Mouse (Mus musculus) induced T-regulatory cell, adult 2 months (primary cell): ENCODE data around the gene Akap2.
A peak's percentile ranks its signal among the peaks of the same experiment; 100 is the strongest.

Experiments used
- DNase-seq: peaks from one replicate; pipeline ENCODE4 v3.0.0-alpha.2; 2012; ENCODE audit warnings: low read depth

Akap2 gene

GRCm38 (mm10) chr4:57797548-57798285, 80.3 kb downstream of the Akap2 start:
- DNase-seq: no peak

DNA sequence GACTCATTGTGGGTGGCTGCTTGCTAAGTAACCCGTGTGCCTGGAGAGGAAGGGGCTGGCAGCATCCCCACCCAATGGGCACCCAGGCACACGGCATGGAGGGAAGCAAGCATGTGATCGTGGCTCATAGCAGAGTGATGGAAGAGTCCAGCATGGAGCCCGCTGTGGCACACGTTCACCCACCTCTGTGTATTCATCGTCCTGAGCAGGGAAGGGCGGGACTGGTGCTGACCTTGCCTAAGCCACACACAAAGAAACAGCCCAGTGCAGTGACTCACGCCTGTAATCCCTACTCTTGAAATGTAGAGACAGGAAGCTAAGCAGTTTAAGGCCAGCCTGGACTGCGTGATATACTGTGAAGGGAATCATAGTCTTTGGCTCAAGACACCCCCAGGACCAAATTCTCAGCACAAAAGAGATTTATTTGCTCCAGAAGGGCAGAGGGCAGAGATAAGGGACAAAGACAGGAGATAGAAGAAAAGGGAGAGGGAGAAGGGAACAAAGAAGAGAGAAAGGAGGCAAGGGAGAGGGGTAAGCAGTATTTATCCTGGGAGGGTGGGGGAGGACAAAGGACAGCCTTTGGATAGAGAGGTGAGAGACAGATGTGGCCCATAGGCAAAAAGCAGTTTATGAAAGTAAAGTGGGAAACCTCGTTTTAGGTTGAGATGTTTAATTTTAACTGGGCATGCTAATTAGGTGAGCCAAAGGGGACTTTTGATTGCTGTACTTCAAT, 81.0 kb downstream of the Akap2 start:
- no peak for DNase-seq

- DNase-seq: no peak
Observed at GRCm38 (mm10) chr4:57799297-57799696, 81.8 kb downstream of the Akap2 start.

GRCm38 (mm10) chr4:57801239-57801638, 83.8 kb downstream of the Akap2 start:
- no peak for DNase-seq

DNA sequence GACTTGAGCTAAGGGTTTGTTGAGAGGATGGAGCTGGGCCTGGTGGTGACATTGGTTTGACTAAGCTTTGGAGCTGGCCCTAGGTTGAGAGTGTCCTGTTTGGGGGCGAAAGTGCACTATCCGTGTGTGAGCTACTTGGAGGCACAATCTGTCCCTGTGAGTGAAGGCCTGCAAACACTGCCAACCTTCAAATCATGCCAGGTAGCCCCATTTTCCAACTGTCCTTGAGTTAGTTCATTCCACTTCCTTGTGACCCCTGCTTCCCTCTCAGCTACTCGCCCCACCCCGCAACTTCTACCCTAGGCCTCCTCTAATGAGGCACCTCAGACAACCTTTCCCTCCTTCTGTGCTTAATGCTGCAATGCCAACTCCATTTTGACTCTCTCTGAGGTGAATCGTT, 84.5 kb downstream of the Akap2 start:
- DNase-seq: no peak

DNA sequence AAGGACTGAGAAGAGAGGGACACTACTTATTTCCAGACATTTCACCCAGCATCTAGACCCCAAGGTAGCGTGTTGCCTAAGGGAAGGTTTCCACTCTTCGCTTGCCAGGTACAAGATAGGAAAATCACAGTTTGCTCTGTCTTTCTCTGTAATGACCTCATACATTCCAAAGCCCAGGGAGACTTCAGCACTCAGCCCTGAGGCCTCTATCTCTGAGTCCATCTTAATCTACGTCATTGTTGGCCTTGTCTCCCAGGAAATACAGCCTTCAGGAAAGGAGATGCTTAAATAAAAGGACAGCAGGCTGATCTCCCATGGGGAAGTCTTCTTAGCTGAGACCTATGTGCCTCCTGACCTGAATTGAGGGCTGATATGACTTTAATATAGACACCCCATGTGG, 85.0 kb downstream of the Akap2 start:
- DNase-seq: no peak

DNA sequence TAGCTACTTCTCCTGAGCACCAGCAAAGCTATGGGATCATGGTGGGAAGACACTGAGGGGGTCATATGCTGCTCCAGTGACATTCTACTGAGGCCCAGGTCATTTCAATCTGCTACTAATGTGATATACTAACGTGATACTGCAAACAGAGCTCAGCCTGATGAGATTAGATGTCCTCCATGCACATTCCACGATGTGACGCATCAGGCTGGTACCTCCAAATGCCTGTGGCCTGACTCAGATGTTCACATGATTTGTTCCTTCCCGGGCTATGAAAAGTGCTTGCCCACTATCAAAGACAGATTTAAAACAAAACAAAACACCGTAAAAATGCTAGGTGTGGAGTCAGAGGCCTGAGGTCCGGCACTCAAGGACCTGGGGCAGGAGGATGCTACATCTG, 87.4 kb downstream of the Akap2 start:
- DNase-seq: no peak

DNA sequence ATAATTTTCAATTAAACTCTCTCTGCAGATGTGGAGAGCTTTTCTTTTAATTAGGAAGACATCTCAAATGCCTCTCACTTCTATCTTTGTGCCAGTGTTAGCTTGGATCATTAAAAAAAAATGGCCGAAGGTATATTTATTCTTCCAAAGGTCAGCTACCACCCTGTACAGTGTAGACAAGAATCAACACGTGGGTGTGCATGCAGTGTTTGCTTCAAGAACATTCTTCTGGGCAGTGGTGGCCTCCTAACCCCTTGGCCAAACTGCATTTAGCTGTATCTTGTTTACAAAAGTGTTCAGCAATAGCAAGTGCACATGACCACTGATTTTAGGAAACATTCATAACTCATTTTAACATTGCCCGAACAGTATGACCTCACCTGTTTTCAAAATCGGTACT, 92.0 kb downstream of the Akap2 start:
- DNase-seq: no peak

GRCm38 (mm10) chr4:57812075-57812474, 94.6 kb downstream of the Akap2 start:
- peak; percentile 9 for DNase-seq

GRCm38 (mm10) chr4:57812916-57813575, 95.6 kb downstream of the Akap2 start:
- peak; percentile 24 for DNase-seq

DNA sequence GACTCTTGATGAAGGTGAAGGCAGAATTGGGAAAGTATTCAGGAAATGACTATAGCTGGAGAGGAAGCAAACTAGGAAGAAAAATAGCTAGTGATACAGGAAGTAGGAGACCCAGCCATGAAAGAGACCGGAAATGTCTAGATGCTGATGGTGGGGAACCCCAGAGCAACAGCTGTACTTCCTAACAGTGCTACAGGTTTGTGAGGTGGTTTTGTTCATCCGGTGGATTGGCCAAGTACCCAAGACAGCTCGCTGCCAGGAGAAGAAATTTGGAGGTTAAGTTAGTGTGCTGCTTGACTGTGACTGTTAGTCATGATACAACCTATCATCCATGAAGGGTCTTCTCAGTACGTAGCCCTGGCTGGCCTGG, 96.1 kb downstream of the Akap2 start:
- DNase-seq: peak; percentile 73

GRCm38 (mm10) chr4:57815355-57815754, 97.9 kb downstream of the Akap2 start:
- no peak for DNase-seq

- no peak for DNase-seq
Observed at GRCm38 (mm10) chr4:57816146-57816545, 98.7 kb downstream of the Akap2 start.

- no peak for DNase-seq
Observed at GRCm38 (mm10) chr4:57820839-57821374, 103.5 kb downstream of the Akap2 start.

GRCm38 (mm10) chr4:57821556-57822356, 104.3 kb downstream of the Akap2 start:
- no peak for DNase-seq

DNA sequence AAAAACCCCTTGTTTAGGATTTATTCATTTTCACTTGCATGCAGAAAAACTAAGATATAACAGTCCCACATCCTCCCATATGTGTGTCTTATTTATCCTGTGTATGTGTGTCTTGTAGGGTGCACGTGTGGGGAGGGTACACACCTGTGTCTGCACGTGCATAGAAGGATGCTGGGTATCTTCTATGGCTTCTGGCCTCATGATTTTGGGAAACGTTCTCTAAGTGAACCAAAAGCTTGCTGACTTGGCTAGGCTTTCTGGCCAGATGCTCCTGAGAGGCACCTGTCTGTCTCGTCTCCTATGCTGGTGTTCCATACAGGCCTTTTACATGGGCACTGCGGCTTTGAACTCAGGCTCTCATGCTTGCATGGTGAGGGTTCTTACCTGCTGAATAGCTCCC, 105.2 kb downstream of the Akap2 start:
- no peak for DNase-seq

GRCm38 (mm10) chr4:57824626-57825240, 107.3 kb downstream of the Akap2 start:
- DNase-seq: no peak

GRCm38 (mm10) chr4:57826272-57826671, 108.8 kb downstream of the Akap2 start:
- no peak for DNase-seq

DNA sequence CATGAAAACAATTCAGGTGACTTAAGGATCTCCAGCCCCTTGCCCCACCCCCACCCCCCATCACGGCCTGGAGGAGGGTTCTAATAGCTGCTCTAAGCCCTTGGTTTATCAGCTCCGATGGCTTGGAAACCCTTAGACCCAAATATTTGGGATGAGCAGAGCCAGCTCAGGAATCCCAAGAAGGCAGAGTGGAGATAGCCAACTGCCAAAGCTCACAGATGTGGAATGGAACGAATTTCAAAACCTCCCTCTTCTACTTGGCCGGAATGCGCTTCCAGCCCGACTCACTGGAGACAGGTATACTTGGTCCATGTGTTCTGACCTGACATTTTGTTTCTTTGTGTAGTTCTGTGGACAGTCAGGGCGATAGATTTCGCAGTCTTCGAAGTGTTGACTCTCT, 111.7 kb downstream of the Akap2 start:
- no peak for DNase-seq

DNA sequence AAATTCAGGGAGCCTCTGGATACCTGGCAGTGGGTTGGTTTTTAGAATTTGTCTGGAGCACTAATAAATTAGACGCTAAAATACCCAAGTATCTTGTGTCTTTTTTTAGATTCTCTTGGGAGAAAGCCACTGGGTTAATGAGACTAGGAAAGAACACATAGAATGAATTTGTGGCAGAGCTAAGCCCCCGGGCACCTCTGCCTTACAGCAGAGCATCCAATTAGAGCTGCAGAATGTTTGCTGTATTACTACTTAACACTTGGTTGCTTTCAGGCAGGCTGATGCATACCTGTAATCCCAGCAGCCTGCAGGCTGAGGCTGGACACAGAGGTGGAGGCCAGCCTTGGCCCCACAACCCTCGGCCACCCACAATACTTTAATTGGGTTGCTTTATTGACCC, 112.3 kb downstream of the Akap2 start:
- no peak for DNase-seq

DNA sequence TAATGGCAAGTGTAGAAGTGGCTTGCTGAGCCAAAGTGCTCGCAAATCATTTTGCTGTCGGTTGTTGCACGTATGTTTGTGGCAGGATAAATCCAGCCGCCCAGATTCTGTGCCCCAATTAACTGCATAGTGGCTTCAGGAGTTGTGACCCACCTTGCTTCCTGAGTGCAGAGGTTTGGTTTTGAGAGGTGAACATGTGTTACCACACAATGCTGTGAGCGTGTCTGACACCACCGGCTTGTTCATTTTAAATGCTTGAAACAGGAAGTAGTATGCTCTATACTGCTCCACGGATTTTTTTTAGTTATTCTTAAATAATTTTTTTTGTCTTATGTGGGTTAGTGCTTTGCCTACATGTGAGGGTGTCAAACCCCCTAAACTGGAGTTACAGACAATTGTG, 114.9 kb downstream of the Akap2 start:
- DNase-seq: peak; percentile 17

DNA sequence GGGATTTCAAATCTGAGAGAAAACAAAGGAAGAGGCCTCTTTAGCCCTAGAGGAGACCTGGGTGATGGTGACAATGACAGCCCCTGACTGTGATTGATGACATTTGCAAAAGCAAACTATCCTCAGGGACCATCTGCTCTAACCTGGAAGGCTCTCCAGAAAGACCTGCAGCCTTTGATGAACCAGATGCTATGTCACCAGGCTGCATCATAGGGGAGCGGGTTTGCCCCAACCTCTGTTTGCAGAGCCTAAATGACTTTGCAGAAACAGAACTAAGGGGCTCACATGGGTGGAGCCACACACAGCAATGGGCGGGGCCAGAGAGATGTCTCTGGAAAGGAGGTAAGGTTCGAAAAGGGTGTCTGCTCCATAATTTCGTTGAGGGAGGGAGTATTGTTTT, 115.6 kb downstream of the Akap2 start:
- no peak for DNase-seq
